Mouse (Mus musculus) hindbrain, embryonic 13.5 days (tissue): ENCODE data around the gene Triml1. TPM values are rescaled to one million over a fixed set of nuclear protein-coding genes. Genes with fewer than 3 reads are reported as not detected.

ENCODE experiments used
- ATAC-seq: fragments of 200-750 bp; cut with Nextera tagmentation; 2 replicates; pipeline ENCODE4 v1.8.0; 2017; ENCODE audit warnings: moderate TSS enrichment; ENCODE audit not compliant: low FRiP score
- H3K27ac ChIP-seq: fragments of 300-500 bp; sonication (generic); 2 replicates; pipeline ENCODE4 v1.5.1; 2015; ENCODE audit warnings: inconsistent platforms, mild to moderate bottlenecking, moderate library complexity
- H3K27me3 ChIP-seq: fragments of 300-500 bp; sonication (generic); 2 replicates; pipeline ENCODE4 v1.6.1; 2015; ENCODE audit warnings: mild to moderate bottlenecking, inconsistent platforms
- H3K36me3 ChIP-seq: fragments of 300-500 bp; sonication (generic); 2 replicates; pipeline ENCODE4 v1.6.1; 2015; ENCODE audit warnings: mild to moderate bottlenecking, inconsistent platforms
- H3K4me1 ChIP-seq: fragments of 300-500 bp; sonication (generic); replicated peaks from 2 replicates; pipeline ENCODE4 v1.6.1; 2015; ENCODE audit warnings: inconsistent platforms
- H3K4me2 ChIP-seq: fragments of 300-500 bp; sonication (generic); 2 replicates; pipeline ENCODE4 v1.6.1; 2015; ENCODE audit warnings: inconsistent platforms, mild to moderate bottlenecking, moderate library complexity
- H3K4me3 ChIP-seq: fragments of 300-500 bp; sonication (generic); 2 replicates; pipeline ENCODE4 v1.5.1; 2015; ENCODE audit warnings: mild to moderate bottlenecking, inconsistent platforms
- H3K9ac ChIP-seq: fragments of 300-500 bp; sonication (generic); 2 replicates; pipeline ENCODE4 v1.6.1; 2015; ENCODE audit warnings: mild to moderate bottlenecking, inconsistent platforms
- H3K9me3 ChIP-seq: fragments of 300-500 bp; sonication (generic); 2 replicates; pipeline ENCODE4 v1.6.1; 2016; ENCODE audit warnings: inconsistent platforms
- WGBS: fragments of 180-500 bp; shearing (Covaris S2); methylation state at CpG from one replicate; pipeline ENCODE4 v1.1.7; 2015; 5-methylcytosine and 5-hydroxymethylcytosine counted together
- polyA plus RNA-seq: library from polyadenylated mRNA; unstranded; fragments of >200 nt; fragmentation: Nextera tagmentation; extraction: Ambion mirVana; gene quantifications from 2 replicates; pipeline ENCODE4 v1.2.1, GENCODE M21; 2015

The Triml1 gene
- not detected in 2 replicates for polyA plus RNA-seq

DNA sequence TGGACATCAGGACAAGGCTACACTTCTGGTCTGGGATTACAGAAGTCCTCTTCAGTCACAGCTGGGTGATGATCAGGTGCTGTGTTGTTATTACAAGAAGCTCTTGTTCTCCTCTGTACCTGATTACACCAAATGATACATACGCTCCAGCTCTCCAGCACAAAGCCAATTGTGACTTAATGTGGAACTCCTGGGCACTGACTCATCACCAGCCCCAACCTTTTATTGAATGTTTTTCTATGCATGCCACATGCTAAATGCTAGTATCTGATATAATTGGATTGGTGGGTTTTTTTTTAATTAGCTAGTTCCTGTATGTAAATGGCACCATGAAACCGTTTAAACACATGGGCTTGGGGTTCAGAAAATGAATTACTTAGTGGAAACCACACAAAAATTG is at the start of gene Triml1:
TSS of gene Triml1 (minus strand) at position 101 of the 400 bp plus-strand sequence.
- no peaks in the 10 kb centered on the region for H3K9me3 ChIP-seq
- no peaks in the 10 kb centered on the region for H3K36me3 ChIP-seq
- ATAC-seq = no peak
- H3K9ac ChIP-seq = no peak within 1 kb of the TSS
- H3K27ac ChIP-seq = no peak within 1 kb of the TSS
- no peak within 1 kb of the TSS for H3K4me3 ChIP-seq
- H3K4me2 ChIP-seq = no peak within 1 kb of the TSS
- H3K4me1 ChIP-seq = no peaks in the 10 kb centered on the region
- no peaks in the 10 kb centered on the region for H3K27me3 ChIP-seq
- 92% methylated on average over 2 of the region's 2 CpGs for WGBS

- Histone ChIP-seq H3K4me2 (no peak overlapping the region), H3K4me3 (no peak overlapping the region), H3K27ac (no peak overlapping the region), H3K9me3 (no peaks in the 10 kb centered on the region), H3K36me3 (no peaks in the 10 kb centered on the region), H3K27me3 (no peaks in the 10 kb centered on the region), H3K4me1 (no peaks in the 10 kb centered on the region), H3K9ac (no peak overlapping the region)
- no peak for ATAC-seq
- WGBS = 92% methylated on average over 2 of the region's 2 CpGs
These were observed 41.0 kb upstream of the Triml1 start for GRCm38 (mm10) chr8:43182281-43182680.

- no peak within 1 kb of the TSS for H3K9ac ChIP-seq
- H3K27me3 ChIP-seq = no peaks in the 10 kb centered on the region
- no peak within 1 kb of the TSS for H3K27ac ChIP-seq
- no peaks in the 10 kb centered on the region for H3K36me3 ChIP-seq
- no peak for ATAC-seq
- no peaks in the 10 kb centered on the region for H3K4me1 ChIP-seq
- no peak within 1 kb of the TSS for H3K4me2 ChIP-seq
- 96% methylated on average over 13 of the region's 13 CpGs for WGBS
- no peak within 1 kb of the TSS for H3K4me3 ChIP-seq
- no peaks in the 10 kb centered on the region for H3K9me3 ChIP-seq
These were observed 38.9 kb upstream of the Triml1 start, which contains the start of gene Triml2 for GRCm38 (mm10) chr8:43180054-43180690. TSS of gene Triml2 (plus strand) at chr8:43180541.

DNA sequence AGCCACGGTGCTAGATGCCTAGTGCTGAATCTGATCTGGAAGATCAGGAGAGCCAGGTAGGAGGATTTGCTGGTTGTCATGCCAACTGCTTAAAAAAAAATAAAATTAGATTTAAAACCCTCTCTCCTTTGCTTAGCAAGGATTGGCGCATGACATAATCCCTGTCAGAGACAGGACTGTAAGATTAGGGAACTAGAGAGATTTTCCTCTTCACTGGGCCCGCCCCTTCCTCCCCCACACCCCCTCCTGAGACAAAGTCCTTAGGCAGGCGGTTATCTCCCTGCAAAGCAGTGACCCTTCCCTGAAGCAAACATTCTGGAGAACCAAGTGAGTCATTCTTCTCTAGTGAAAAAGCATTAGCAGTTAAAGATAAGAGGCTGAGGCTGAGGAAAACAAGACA is 37.9 kb upstream of the Triml1 start:
- Histone ChIP-seq H3K36me3 (no peaks in the 10 kb centered on the region), H3K9me3 (no peaks in the 10 kb centered on the region), H3K27ac (no peak overlapping the region), H3K4me1 (no peaks in the 10 kb centered on the region), H3K27me3 (no peaks in the 10 kb centered on the region), H3K4me3 (no peak overlapping the region), H3K9ac (no peak overlapping the region), H3K4me2 (no peak overlapping the region)
- WGBS = 68% methylated on average over 4 of the region's 4 CpGs
- no peak for ATAC-seq

- H3K27me3 ChIP-seq = no peaks in the 10 kb centered on the region
- H3K4me3 ChIP-seq = no peak overlapping the region
- peaks cover under 1% of the 10 kb centered on the region; the same call in 1 of the 2 replicates for H3K9me3 ChIP-seq
- H3K36me3 ChIP-seq = no peaks in the 10 kb centered on the region
- no peaks in the 10 kb centered on the region for H3K4me1 ChIP-seq
- 44% methylated on average over 3 of the region's 3 CpGs for WGBS
- no peak overlapping the region for H3K9ac ChIP-seq
- no peak overlapping the region for H3K27ac ChIP-seq
- no peak overlapping the region for H3K4me2 ChIP-seq
- no peak for ATAC-seq
These were observed 37.0 kb upstream of the Triml1 start for GRCm38 (mm10) chr8:43178263-43178662.

DNA sequence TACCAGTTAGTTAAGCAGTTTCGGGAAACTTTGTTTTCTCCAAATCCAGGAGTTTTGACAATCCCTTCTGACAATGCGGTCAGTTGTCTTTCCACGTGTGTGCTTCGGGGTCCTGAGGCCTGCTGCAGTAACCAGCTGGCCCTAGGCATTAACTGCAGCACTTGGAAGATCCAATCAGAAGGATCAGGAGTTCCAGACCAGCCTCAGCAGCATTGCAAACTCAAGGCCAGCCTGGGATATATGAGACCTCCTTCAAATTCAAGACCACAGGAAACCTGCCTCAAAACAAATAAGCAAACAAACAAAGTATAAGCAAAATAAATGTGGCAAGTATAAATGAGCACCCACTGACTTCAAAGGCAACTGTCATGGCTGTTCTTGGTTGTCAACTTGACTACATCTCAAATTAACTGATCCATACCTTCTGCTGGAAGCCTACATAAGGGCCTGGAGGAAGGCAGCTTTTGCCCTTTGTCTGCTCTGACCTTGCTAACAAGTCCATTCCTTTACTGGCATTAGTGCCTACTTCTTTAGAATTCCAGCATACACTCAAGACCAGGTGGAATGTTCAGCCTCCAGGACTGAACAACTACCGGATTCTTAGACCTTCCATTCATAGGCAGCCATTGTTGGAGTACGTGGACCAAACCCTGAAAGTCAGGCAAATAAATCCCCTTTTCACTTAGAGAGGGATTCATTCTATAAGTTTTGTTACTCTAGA is 35.6 kb upstream of the Triml1 start:
- Histone ChIP-seq H3K9ac (no peak overlapping the region), H3K4me2 (no peak overlapping the region), H3K27ac (no peak overlapping the region), H3K4me1 (no peaks in the 10 kb centered on the region), H3K9me3 (peaks cover 3% of the 10 kb centered on the region; the same call in 1 of the 2 replicates), H3K27me3 (no peaks in the 10 kb centered on the region), H3K4me3 (no peak overlapping the region), H3K36me3 (no peaks in the 10 kb centered on the region)
- ATAC-seq = no peak
- 93% methylated on average over 6 of the region's 6 CpGs for WGBS

- H3K27me3 ChIP-seq = no peaks in the 10 kb centered on the region
- no peak for ATAC-seq
- peaks cover 3% of the 10 kb centered on the region; the same call in 1 of the 2 replicates for H3K9me3 ChIP-seq
- H3K36me3 ChIP-seq = no peaks in the 10 kb centered on the region
- H3K4me3 ChIP-seq = no peak overlapping the region
- H3K27ac ChIP-seq = no peak overlapping the region
- 93% methylated on average over 6 of the region's 6 CpGs for WGBS
- no peak overlapping the region for H3K9ac ChIP-seq
- H3K4me2 ChIP-seq = no peak overlapping the region
- no peaks in the 10 kb centered on the region for H3K4me1 ChIP-seq
These were observed 28.0 kb upstream of the Triml1 start for GRCm38 (mm10) chr8:43169249-43169755.

DNA sequence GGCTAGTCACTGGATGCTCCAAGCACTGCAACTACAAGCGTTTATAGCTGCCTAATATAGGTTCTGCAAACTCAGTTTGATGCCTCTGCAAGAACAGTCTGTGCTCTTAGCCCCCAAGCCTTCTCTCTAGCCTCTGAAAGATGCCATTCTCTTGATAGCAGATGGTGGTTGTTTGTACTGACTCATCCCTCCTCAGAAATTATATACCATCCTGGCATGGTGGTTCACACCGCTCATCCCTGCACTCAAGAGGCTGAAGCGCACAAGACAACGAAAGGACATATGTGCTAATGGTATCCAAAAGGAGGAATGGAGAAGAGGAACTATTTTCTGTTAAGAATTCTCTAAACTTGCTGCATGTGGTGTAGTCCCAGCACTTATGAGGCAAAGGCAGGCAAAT is 26.8 kb upstream of the Triml1 start:
- H3K4me1 ChIP-seq = no peaks in the 10 kb centered on the region
- WGBS = 91% methylated on average over 4 of the region's 4 CpGs
- H3K9ac ChIP-seq = no peak overlapping the region
- H3K9me3 ChIP-seq = peaks cover under 1% of the 10 kb centered on the region; the same call in 1 of the 2 replicates
- no peak for ATAC-seq
- H3K27me3 ChIP-seq = no peaks in the 10 kb centered on the region
- H3K36me3 ChIP-seq = no peaks in the 10 kb centered on the region
- H3K4me2 ChIP-seq = no peak overlapping the region
- H3K4me3 ChIP-seq = no peak overlapping the region
- no peak overlapping the region for H3K27ac ChIP-seq

GRCm38 (mm10) chr8:43164453-43164852 is 23.2 kb upstream of the Triml1 start:
- ATAC-seq = no peak
- H3K27ac ChIP-seq = no peak overlapping the region
- 81% methylated on average over 3 of the region's 3 CpGs for WGBS
- H3K27me3 ChIP-seq = no peaks in the 10 kb centered on the region
- no peak overlapping the region for H3K9ac ChIP-seq
- H3K9me3 ChIP-seq = no peaks in the 10 kb centered on the region
- H3K36me3 ChIP-seq = no peaks in the 10 kb centered on the region
- H3K4me3 ChIP-seq = no peak overlapping the region
- no peak overlapping the region for H3K4me2 ChIP-seq
- H3K4me1 ChIP-seq = no peaks in the 10 kb centered on the region

DNA sequence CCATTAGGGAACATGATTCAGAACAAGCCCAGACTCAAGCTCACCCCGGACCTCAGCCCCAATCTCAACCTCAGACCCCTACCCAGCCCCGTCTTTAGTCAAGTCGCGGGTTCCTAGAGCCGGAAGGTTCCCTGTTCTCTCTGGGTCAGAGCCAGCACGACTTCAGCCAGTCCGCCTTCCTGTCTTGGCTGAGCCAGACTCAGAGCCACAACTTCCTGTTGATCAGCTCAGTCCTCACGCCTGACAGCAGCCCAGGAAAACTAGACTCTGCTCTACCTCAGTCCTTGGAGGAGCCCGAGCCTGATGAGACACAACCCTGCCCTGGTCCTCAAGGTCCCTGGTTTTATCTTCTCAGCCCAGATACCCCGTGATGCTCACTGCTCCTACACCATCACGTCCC is 22.0 kb upstream of the Triml1 start:
- Histone ChIP-seq H3K27me3 (no peaks in the 10 kb centered on the region), H3K4me2 (no peak overlapping the region), H3K9me3 (no peaks in the 10 kb centered on the region), H3K36me3 (no peaks in the 10 kb centered on the region), H3K9ac (no peak overlapping the region), H3K4me1 (no peaks in the 10 kb centered on the region), H3K27ac (no peak overlapping the region), H3K4me3 (no peak overlapping the region)
- ATAC-seq = no peak
- WGBS = 85% methylated on average over 11 of the region's 11 CpGs

DNA sequence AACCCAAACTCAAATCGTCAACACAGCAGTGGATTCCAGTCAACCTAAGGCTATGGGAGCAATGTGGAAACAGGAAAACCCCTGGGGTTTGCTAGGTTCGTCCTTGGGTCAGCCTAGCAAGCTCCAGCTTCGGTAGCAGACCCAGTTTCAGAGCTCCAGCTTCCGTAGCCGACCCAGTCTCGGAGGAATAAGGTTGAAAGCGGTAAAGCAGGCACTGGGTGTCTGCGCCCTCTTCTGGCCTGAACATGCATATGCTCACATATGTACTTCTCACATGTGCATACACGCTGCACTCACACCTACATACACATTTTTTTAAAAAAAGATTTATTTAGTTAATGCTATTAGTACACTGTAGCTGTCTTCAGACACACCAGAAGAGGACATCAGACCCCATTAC is 8.0 kb upstream of the Triml1 start:
- no peak overlapping the region for H3K4me3 ChIP-seq
- no peak for ATAC-seq

GRCm38 (mm10) chr8:43111205-43111827 is 30.0 kb downstream of the Triml1 start:
- no peak for ATAC-seq
- H3K9ac ChIP-seq = no peak overlapping the region
- H3K9me3 ChIP-seq = no peaks in the 10 kb centered on the region
- H3K27me3 ChIP-seq = no peaks in the 10 kb centered on the region
- WGBS = 85% methylated on average over 4 of the region's 4 CpGs
- no peak overlapping the region for H3K4me2 ChIP-seq
- no peak overlapping the region for H3K27ac ChIP-seq
- H3K4me3 ChIP-seq = no peak overlapping the region
- no peaks in the 10 kb centered on the region for H3K36me3 ChIP-seq
- no peaks in the 10 kb centered on the region for H3K4me1 ChIP-seq

More for the DNA sequence above, 8.0 kb upstream of the Triml1 start:
- H3K36me3 ChIP-seq = no peaks in the 10 kb centered on the region
- no peaks in the 10 kb centered on the region for H3K9me3 ChIP-seq
- no peak overlapping the region for H3K27ac ChIP-seq
- 85% methylated on average over 9 of the region's 9 CpGs for WGBS
- no peak overlapping the region for H3K4me2 ChIP-seq
- no peak overlapping the region for H3K9ac ChIP-seq
- H3K4me1 ChIP-seq = no peaks in the 10 kb centered on the region
- H3K27me3 ChIP-seq = no peaks in the 10 kb centered on the region
